Mouse (Mus musculus) lung, adult 2 months (tissue): ENCODE data around the gene Dock1.

Experiments used
- CTCF ChIP-seq: fragments of 200-500 bp; IDR thresholded peaks from 2 replicates; pipeline ENCODE4 v1.5.1; 2011; ENCODE audit warnings: mild to moderate bottlenecking, low read length, control low read depth; ENCODE audit not compliant: insufficient read depth
- POLR2A ChIP-seq: fragments of 200-500 bp; IDR thresholded peaks from 2 replicates; pipeline ENCODE4 v1.6.1; 2011; ENCODE audit warnings: low read depth, mild to moderate bottlenecking, control low read depth, low read length, borderline replicate concordance; ENCODE audit errors: extremely low read depth

DNA sequence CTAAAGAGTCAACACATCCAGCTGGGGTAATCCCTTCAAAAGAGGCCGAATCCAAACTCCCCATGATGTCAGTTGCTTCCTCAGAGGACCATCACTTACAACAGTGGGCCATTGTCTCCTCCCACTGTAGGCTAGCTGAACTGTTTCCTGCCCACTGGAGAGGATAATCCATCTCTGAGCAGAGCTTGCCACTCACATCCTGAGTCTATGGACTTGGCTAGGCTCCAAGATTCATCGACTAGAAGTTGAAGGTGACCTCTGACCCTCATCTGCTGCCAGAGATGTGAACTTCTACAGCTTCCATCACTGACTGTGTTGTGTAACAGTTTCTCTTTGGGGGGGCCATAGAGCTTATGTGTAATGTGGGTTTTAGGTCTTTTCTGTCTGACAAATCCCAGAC, 7.2 kb upstream of the Dock1 start:
- TF ChIP-seq CTCF (no peak), POLR2A (no peak)
